Mouse (Mus musculus) erythroblast, adult 5-6 weeks (primary cell): ENCODE results near the gene Taldo1. TPM values are rescaled to one million over a fixed set of nuclear protein-coding genes. Genes with fewer than 3 reads are reported as not detected.

ENCODE experiments used
- ATAC-seq: replicated peaks from 2 replicates; pipeline ENCODE4 v1.8.0; 2016; ENCODE audit warnings: moderate number of reproducible peaks, mild to moderate bottlenecking, moderate TSS enrichment, inconsistent platforms; ENCODE audit not compliant: poor library complexity, low FRiP score, severe bottlenecking
- total RNA-seq, 2 experiments: library from RNA; stranded (forward) in 1 of 2; stranded (reverse) in 1 of 2; fragments of 150-400 nt in 1 of 2; fragments of 200-764, 138-1000 nt in 1 of 2; gene quantifications; 2 replicates each; pipeline versions ENCODE4 v1.2.3 to v1.2.4; 2015 to 2017; ENCODE audit warnings: low replicate concordance in 2 of 2

The Taldo1 gene
- total RNA-seq, 2 experiments from 2014 or later = 180 to 443 TPM

DNA sequence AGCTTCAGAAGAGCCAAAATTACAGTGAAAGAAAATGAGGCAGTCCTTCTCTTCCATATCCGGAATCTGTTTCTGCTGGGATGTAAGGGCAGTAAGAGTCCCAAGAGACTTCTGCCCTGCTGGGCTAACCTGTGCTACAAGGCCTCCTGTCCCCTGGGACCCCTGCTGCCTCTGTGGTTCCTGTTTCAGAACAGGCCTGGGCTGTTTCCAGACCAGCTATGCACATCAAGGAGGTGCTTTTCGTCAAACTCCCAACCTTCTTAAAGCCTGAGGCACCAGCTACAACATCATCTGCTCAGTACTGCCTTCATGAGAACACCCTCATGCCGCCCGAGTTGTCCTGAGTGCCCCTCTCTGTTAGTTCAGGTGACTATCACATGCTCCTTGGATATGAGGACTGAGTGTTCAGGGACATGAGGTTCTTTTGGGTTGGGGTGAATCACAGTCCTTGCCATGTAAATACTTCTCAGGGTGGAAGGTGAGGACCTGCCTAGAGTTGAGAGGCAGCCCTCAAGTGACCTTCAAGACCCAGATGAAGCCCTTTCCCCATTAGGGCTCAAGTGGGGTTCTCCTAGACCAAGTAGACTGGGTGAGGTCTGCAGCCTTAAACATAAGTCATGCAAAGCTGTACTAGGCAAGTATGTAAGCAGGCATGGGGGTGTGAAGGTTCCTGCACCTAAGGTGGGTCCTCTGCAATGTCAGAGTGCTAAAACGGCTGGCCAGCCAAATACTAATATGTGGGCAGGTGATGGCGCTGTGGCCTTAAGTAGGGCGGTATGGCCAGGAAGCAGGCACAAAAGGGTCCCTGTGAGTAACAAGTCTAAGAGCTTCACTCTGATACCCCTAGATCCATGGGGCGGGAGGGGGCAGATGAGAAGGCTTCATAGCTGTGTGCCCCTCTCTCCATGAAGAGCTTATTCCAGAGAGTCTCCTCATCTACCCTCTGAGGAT lies 26.0 kb downstream of the Taldo1 start:
- ATAC-seq = no peak

DNA sequence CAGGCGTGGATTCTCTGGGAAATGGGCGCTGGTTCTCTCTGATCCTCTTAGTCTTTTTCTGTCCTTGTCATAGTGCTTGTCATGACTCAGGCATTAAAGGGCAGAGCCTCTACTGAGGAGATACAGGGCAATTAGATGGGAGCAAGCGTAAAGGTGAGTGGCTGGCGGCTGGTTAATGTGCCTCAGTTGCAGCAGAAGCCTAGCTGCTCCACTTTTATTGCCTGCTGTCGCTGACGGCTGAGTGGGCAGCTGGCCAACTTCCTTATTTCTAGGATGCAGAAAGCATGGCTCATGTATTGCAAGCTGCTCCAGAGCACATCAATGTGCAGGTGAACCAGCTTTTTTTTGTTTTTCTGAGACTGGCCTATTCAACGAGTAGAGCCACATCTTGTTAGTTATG lies 27.0 kb downstream of the Taldo1 start:
- no peak for ATAC-seq

DNA sequence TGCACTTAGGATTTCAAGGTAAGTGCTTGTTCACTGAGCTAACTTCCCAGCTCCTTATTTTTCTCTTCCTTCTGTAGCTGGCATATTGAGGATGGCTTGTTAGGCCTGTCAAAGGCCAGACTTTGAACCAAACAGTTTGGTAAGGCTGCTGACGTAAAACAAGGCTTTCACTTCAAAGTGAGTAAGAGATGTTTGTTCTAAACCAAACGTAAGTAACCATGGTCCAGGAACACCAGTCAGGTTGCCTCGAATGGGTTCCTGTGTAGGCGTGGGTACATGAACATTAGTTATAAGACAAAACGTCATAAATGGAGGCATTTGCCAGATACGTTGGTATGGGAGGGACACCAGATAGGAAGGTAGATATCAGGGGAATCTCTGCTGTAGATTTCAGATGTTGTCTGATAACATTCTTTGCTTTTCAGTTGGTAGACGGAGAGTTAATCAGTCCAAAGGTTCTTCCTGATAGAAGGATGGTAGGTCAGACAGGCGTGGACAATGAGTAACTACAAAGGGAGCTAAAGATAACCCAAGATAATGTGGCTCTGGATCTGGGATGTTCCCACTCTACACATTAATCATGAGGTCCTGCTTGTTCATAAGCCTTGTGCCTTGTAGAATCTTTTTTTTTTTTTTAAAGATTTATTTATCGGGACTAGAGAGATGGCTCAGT lies 28.2 kb downstream of the Taldo1 start:
- no peak for ATAC-seq

DNA sequence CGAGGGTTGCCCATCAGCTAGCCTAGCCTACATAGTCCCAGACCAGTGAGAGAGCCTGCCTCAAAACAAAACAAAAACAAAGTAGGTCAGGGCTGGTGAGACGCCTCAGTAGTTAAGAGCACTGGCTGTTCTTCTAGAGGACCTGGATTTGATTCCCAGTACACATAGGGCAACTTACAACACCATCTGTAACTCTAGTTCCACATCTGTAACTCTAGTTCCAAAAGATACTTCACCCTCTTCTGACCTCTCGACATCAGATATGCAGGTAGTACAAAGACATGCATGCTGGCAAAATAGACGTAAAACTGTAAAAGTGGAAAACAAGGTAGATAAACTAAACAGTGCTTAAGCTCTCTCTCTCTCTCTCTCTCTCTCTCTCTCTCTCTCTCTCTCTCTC lies 31.8 kb downstream of the Taldo1 start:
- no peak for ATAC-seq

DNA sequence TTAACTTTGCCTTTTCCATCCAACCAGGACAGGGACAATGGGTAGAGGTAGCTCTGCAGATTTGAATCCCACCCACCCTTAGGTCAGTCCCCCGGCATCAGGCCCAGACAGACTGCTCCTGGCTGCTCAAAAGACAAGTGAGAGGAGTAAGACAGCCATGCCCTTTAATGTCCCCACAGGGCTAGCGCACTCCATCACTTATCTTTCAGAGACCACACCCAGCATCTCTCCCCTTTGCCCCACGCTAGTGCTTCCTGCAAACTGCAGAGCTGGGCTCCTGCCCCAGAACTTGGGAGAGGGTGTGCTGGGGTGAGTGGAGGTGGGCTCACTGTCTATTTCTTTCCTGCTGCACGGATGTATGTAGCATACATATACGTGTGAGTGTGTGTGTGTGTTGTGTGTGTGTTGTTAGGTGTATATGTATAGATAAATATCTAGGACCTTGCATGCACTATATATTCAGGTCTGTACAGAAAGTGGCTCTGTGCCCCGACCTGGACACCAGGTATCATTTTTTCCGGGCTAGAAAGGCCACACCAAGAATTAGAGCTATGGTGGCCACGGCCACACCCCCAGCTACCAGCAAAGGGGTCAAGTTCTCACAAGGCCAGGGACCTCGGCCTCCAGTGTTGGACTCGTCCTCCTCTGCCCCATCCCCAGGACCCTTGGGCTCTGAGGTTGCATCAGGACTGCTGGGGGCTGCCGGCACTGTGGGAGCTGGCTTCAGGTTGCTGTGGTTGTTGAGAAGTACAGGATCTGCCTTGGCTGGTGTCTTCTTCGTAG lies 35.1 kb downstream of the Taldo1 start:
- ATAC-seq = 0 out of 2 replicates have a peak, but pooled peaks have one; percentile 7

DNA sequence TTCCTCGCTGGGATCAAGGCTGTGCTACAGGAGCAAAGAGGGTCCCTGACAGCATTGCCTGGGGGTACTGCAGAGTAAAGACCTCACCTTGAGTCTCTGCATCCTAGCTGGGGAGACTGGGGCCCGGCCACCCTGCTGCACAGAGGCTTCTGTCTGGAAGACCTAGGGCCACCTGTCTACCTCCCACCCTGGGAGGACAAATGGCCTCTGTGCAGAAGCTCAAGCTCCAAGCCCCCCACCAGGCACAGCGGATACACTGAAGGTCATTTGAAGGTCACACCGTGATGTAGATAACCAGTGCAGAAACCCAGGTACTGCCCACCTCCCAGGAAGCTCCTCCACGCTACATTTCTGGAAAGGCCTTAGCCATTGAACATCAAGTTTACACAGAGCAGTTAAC lies 36.7 kb downstream of the Taldo1 start:
- no peak for ATAC-seq

DNA sequence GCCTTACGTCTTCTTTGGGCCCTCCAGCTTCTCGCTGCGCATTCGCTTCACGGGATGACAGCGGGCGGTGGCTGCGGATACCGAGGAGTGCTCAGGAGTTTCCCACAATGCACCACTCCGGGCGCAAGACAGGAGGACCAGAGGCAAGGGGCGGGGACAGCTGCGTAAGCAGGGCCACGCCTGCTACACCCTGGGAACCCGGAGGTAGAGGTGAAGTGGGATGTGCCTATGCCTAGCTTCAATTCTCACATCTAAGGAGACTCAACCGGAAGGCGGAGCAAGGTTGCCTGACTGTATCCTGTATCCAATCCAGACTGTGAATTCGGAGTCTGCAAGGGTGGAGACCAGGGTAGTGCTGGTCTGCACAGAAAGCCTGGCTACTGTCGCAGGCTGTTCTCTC lies 37.3 kb downstream of the Taldo1 start, which contains the start of gene Cend1:
Gene Cend1 (minus strand): TSS at position 182 of the 400 bp plus-strand sequence.
- no peak for ATAC-seq

DNA sequence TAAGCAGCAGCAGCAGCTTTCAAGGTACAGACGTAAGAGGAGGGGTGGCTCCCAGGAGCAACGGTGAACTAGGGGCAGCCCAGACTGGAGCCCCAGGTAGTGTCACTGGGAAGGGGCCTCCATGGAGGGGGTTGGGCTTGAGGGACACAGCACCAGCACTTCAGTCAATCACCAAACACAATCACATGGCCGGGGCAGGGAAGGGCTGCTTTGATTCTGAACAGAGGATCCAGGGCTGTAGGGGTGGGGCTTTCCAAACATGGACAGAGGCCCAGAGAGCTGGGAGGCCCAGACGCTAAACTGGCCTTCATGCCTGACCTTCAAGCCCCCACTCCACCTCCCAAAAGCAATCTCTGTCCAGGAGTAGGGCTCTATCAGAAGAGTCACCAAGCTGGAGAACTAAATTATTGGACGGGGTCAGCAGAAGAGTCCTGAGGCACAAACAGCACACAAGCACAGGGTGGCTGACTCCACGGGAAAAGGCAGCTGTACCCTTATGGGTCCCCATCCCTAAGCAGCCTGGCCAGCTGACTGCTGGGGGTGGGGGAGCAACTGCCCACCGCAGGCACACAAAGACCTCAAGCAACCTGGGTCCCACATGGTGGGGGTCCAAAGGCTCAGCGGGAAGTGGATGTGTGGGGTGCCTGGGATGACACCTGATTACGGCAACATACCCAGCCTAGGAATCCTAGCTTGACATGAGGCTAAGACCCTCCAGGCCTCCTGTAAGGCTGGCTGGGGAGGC lies 38.0 kb downstream of the Taldo1 start:
- ATAC-seq = no peak

DNA sequence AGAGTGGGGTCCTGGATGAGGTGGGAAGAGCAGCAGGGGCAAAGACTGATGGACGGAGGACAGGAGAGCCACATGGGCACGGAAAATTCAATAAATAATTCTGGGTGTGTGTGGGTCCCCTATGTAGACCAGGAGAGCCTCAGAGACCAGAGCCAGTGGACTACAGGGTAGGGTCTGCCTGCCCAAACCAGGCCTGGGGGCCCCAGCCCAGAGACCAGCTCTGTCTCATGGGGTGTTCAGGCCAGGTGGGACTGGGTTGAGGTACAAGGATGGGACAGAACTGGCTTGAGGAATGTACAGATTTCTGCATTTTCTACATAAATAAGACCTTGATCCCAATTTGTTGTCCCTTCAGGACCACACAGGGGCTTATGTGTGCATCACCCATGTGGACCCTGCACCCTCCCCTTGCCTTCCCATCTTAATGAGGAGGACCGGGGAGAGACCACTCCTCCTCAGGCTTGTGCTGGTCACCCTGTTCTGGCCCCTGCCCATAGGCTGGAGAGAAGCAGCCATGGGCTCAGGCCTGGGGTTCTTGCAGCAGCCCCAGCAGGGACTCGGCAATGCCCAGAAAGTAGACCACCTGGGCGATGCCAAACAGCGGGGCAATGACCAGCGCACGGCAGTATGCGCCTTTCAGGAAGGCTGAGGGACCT lies 38.7 kb downstream of the Taldo1 start:
- ATAC-seq = no peak

DNA sequence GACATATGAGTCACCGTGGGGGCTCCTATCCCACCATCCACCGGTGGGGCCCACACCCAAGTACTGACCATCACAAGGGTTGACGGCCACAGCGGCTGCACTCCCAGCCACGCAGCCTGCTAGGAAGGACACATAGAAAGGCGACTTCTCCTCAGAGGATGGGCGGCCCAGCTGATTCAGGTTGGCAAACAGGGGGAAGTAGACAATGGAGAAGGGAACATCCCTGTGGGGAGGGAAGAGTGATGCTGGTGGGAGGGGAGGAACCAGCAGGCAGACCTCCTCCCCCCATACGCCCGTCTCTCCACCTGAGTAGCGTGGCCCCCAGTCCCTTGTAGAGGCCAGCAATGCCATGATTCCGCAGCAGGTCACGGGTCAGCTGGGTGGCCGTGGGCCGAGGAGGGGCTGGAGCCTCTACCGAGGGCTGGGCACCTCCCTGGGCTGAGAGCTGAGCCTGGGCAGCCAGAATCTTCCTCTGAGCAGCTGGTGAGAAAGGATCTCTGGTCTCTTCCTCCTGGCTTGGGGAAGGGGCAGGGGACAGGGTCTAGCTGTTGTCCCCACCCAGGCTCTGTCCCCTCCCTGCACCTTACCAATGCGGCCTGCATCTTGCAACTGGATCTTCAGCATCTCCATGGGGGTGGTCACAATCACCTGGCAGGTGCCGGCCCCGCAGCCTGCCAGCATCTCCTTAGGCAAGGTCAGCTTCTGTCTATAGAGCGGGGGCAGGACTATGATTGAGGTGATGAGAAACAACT lies 39.6 kb downstream of the Taldo1 start:
- no peak for ATAC-seq

DNA sequence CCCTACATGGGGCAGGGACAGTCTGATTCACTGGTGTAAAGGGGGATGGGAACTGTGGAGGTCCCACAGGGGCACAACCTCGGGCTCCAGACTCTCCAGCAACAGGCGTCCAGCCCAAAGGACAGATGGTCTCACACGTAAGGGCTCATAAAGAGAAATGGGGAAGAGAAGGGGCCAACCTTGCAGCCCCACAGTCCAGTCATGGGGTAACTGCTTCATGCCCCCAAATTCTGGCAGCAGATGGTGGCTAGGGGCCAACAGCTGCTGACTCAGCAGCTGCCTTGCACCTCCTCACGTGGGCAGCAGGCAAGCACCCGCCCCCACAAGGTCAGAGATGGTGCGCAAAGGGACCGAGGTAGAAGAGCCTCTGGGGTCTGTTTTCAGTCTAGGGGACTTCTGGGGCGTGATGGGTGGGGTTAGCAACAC lies 40.2 kb downstream of the Taldo1 start:
- no peak for ATAC-seq

DNA sequence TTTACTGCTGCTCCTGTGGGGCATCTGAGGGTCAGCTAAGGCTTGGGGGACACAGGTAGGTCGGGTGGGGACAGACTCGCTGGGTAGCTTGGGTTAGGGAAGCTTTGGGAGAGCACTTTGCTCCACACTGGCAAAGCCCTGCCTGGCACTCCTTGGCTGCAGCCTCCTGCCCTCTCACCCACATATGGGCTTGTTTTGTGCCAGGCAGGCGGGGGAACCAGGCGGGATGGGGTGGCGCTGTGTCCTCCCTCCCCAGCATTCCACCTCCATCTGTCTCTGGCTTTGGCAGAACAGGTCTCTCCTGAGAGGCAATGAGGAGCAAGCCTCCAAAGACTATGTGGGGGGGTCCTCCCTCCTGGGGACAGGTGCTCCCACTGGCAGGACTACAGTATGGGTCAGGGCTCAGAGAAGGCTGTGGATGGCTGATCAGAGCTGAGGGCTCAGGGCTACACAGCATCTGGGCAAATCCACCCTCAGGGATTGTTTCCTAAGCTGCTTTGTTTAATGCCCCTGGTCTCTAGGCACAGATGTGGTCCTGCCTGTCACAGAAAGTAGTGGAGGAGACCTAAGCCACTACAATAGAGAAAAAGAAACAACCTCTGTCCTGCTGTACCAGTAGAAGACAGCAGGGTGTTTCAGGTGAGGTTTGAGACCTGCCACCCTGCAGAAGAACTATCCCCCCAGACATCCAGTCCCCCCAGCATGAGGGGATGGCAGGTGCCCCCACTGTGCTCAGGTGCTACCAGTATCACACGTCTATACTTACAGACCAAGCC lies 40.9 kb downstream of the Taldo1 start:
- ATAC-seq = no peak

DNA sequence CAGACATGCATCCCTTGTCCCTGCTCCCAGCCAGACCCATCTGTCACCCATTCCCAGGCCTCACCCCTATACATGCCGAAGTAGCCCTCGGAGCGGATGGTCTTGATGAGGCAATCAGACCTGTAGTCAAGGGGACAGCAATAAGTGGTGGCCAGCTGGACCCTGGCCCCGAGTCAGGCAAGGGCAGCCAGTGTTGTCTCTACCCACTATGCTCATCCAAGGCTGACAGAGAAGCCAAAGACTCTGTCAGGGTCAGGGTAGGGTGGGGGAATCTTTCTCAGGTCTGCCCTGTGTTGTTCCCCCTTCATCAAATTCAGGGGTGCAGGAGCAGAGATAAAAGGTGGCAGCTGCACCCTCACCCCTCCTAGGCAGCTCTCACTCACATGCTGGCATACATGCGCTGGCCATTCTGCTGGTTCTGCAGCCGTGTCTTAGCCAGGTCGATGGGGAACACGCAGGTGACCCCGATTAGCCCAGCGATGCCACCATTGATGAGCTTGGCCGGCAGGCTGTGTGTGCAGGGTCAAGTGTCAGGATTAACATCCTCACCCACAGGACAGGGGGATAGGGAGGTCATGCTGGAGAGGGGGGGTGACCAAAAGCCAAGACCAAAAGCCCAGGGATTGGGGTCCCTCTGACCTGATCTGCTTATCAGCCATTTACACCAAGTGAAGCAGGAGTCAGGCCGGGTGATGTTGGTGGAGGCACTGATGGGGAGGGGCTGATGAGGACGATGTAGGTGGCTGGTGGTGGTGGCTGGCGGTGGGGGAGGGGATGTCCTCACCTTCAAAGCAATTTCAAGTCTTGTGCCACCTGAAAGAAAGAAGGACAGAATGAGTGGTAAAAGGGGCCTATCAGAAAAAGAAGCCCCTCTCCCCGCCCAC lies 41.8 kb downstream of the Taldo1 start:
- ATAC-seq = no peak

DNA sequence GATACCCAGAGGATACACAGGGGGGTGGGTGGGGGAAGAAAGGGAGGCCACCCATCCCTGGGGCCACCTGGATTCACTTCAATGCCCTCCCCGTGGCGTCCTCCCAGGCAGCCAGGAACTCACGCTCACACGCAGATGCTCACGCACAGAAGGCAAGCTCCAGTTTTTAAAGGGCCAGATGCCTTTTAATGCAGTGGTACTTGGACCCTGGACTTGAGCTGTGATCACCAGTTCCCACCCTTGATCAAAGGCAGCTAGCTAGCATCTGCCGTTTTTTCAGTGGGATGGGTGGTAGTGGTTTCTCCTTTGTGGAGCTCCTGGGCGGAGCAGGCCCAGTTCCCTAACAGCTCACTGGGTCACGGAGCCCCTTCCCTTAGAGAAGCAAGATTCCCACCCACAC lies 42.5 kb downstream of the Taldo1 start:
- ATAC-seq = no peak

DNA sequence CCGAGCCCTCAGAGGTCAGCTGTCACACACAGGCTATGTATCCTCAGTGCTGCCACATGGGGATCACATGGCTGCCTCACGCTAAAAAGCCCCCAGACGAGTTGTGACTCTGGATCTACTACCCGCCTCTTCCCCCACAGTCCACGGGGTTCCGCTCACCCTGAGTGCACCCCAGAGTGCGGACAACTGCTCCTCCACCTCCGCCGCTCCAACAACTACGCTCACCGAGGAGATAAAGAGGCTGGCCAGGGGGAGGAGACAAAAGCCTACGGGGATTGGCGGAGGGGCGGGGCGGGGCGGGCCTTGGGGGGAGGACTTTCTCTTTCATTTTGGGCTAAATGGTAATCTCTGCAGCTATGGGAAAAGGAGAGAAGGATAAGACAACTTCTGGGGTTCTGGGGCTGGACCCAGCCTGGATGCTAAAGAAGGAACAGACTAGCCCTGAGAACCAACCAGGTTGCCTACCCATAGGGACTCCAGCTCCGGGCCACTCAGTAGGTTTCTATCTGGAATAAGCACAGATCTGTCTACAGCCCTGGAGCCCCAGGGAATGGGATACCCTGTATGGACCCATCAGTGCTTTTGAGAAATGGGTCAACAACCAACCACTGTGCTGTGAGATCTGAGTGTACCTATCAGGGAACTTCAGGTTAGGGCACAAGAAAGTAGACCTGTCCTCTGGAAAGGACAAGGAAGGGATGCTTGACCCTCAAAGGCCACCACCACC lies 43.3 kb downstream of the Taldo1 start:
- ATAC-seq = peak; percentile 71
